13 mouse cellular contexts compared by ENCODE assay signal in genomic region chr15:100084882-100085281, GRCm38 (mm10).
"Had no signal": no experiment of that assay in that cellular context is flagged by ENCODE, and none has a peak within 500 bp of the region (broad histone marks: within the 10 kb centered on the region; RNA-seq: fewer than 3 reads in every experiment).

No protein-coding gene starts in this region.

- ATAC-seq: intestine, postnatal 0 days; midbrain, embryonic 13.5 days had no signal

- H3K27me3 ChIP-seq: limb, embryonic 12.5 days; liver, embryonic 13.5 days; midbrain, embryonic 13.5 days had no signal

- H3K4me3 ChIP-seq: limb, embryonic 12.5 days; liver, embryonic 13.5 days; midbrain, embryonic 13.5 days had no signal

- H3K9ac ChIP-seq: limb, embryonic 12.5 days; liver, embryonic 13.5 days; lung, embryonic 14.5 days; midbrain, embryonic 13.5 days had no signal

- H3K36me3 ChIP-seq: limb, embryonic 12.5 days; liver, embryonic 13.5 days; midbrain, embryonic 13.5 days had no signal

- DNase-seq: kidney, adult 8-10 months; kidney, postnatal 25 days; layer of hippocampus, postnatal 36 days; liver, embryonic 13.5 days; lung, embryonic 14.5 days; lung, postnatal 14 days; right cerebral cortex, postnatal 14 days; thymus, adult 2 months; thymus, postnatal 25 days had no signal

- H3K27ac ChIP-seq: limb, embryonic 12.5 days; liver, embryonic 13.5 days; macrophage; midbrain, embryonic 13.5 days had no signal

- H3K4me2 ChIP-seq: limb, embryonic 12.5 days; liver, embryonic 13.5 days; lung, embryonic 14.5 days; midbrain, embryonic 13.5 days had no signal

- H3K9me3 ChIP-seq: limb, embryonic 12.5 days; liver, embryonic 13.5 days; midbrain, embryonic 13.5 days had no signal
